Mouse (Mus musculus) lung, postnatal 0 days (tissue): ENCODE data around the gene Tomm20. TPM values are rescaled to one million over a fixed set of nuclear protein-coding genes. Genes with fewer than 3 reads are reported as not detected.

Experiments
- ATAC-seq: fragments of 200-750 bp; cut with Nextera tagmentation; 2 replicates; pipeline ENCODE4 v1.8.0; 2017; ENCODE audit warnings: moderate library complexity
- DNase-seq: peaks from one replicate; pipeline ENCODE4 v3.0.0-alpha.2; 2016; ENCODE audit warnings: low spot score
- H3K27ac ChIP-seq: fragments of 300-500 bp; sonication (generic); 2 replicates; pipeline ENCODE4 v1.5.1; 2014; ENCODE audit warnings: antibody characterized with exemption, mild to moderate bottlenecking, low read length, mixed read lengths
- H3K27me3 ChIP-seq: fragments of 300-500 bp; sonication (generic); replicated peaks from 2 replicates; pipeline ENCODE4 v1.6.1; 2014; ENCODE audit warnings: low read length, mixed read lengths; ENCODE audit not compliant: insufficient read depth
- H3K36me3 ChIP-seq: fragments of 300-500 bp; sonication (generic); 2 replicates; pipeline ENCODE4 v1.6.1; 2014; ENCODE audit warnings: low read length, mixed read lengths; ENCODE audit not compliant: insufficient read depth
- H3K4me1 ChIP-seq: fragments of 300-500 bp; sonication (generic); 2 replicates; pipeline ENCODE4 v1.6.1; 2014; ENCODE audit warnings: antibody characterized with exemption, low read depth, low read length, mixed read lengths; ENCODE audit not compliant: insufficient read depth
- H3K4me2 ChIP-seq: fragments of 300-500 bp; sonication (generic); replicated peaks from 2 replicates; pipeline ENCODE4 v1.6.1; 2014; ENCODE audit warnings: low read depth, mild to moderate bottlenecking, low read length, moderate library complexity, mixed read lengths
- H3K4me3 ChIP-seq: fragments of 300-500 bp; sonication (generic); 2 replicates; pipeline ENCODE4 v1.5.1; 2014; ENCODE audit warnings: low read depth, low read length
- H3K9ac ChIP-seq: fragments of 300-500 bp; sonication (generic); replicated peaks from 2 replicates; pipeline ENCODE4 v1.6.1; 2014; ENCODE audit warnings: low read depth, mild to moderate bottlenecking
- H3K9me3 ChIP-seq: fragments of 300-500 bp; sonication (generic); 2 replicates; pipeline ENCODE4 v1.6.1; 2016; ENCODE audit warnings: low read length, mixed read lengths
- CTCF ChIP-seq: IDR thresholded peaks from 2 replicates; pipeline ENCODE4 v1.5.1; 2016; ENCODE audit warnings: antibody characterized with exemption, mild to moderate bottlenecking
- EP300 ChIP-seq: IDR thresholded peaks from 2 replicates; pipeline ENCODE4 v1.6.1; 2016; ENCODE audit warnings: antibody characterized with exemption, mild to moderate bottlenecking, control low read depth
- WGBS: fragments of 180-500 bp; shearing (Covaris S2); extraction: QIAGEN DNeasy Blood & Tissue Kit; methylation state at CpG from one replicate; pipeline ENCODE4 v1.1.7; 2014; 5-methylcytosine and 5-hydroxymethylcytosine counted together
- polyA plus RNA-seq: library from polyadenylated mRNA; unstranded; fragments of >200 nt; fragmentation: Nextera tagmentation; extraction: Ambion mirVana; gene quantifications from 2 replicates; pipeline ENCODE4 v1.2.1, GENCODE M21; 2015

Tomm20 gene
- polyA plus RNA-seq, 1 experiment from 2014 or later, result 155 TPM

- H3K4me1 ChIP-seq, result peaks cover 21% of the 10 kb centered on the region
- H3K4me3 ChIP-seq, result no peak overlapping the region
- no peak overlapping the region for H3K4me2 ChIP-seq
- DNase-seq, result peak; percentile 53
- no peak for TF ChIP-seq EP300
- TF ChIP-seq CTCF, result no peak
- 33% methylated on average over 12 of the region's 12 CpGs for WGBS
- peak overlapping the region; percentile 45 for H3K27ac ChIP-seq
- peak; percentile 26 for ATAC-seq
- no peaks in the 10 kb centered on the region for H3K9me3 ChIP-seq
- no peaks in the 10 kb centered on the region for H3K36me3 ChIP-seq
- H3K9ac ChIP-seq, result no peak overlapping the region
- H3K27me3 ChIP-seq, result no peaks in the 10 kb centered on the region
These were observed 32.2 kb downstream of the Tomm20 start for GRCm38 (mm10) chr8:126913241-126914106.

GRCm38 (mm10) chr8:126909371-126909802, 36.3 kb downstream of the Tomm20 start:
- Histone ChIP-seq H3K36me3 (no peaks in the 10 kb centered on the region), H3K4me3 (no peak overlapping the region), H3K27ac (peak overlapping the region; percentile 62), H3K4me1 (peaks cover 8% of the 10 kb centered on the region), H3K9ac (no peak overlapping the region), H3K4me2 (no peak overlapping the region), H3K9me3 (no peaks in the 10 kb centered on the region), H3K27me3 (no peaks in the 10 kb centered on the region)
- TF ChIP-seq CTCF (no peak), EP300 (no peak)
- ATAC-seq, result peak; percentile 70
- WGBS, result 31% methylated on average over 10 of the region's 10 CpGs
- peak; percentile 84 for DNase-seq

GRCm38 (mm10) chr8:126908805-126909204, 36.8 kb downstream of the Tomm20 start:
- 68% methylated on average over 6 of the region's 6 CpGs for WGBS
- no peak overlapping the region for H3K4me3 ChIP-seq
- TF ChIP-seq CTCF (peak; percentile 36), EP300 (no peak)
- peak overlapping the region; percentile 62 for H3K27ac ChIP-seq
- peaks cover 6% of the 10 kb centered on the region for H3K4me1 ChIP-seq
- H3K27me3 ChIP-seq, result no peaks in the 10 kb centered on the region
- DNase-seq (peak; percentile 64), ATAC-seq (peak; percentile 31)
- no peaks in the 10 kb centered on the region for H3K36me3 ChIP-seq
- H3K9me3 ChIP-seq, result no peaks in the 10 kb centered on the region
- H3K4me2 ChIP-seq, result no peak overlapping the region
- no peak overlapping the region for H3K9ac ChIP-seq

- WGBS, result 56% methylated on average over 9 of the region's 9 CpGs
- no peak overlapping the region for H3K9ac ChIP-seq
- no peaks in the 10 kb centered on the region for H3K36me3 ChIP-seq
- no peaks in the 10 kb centered on the region for H3K9me3 ChIP-seq
- H3K27ac ChIP-seq, result no peak overlapping the region
- no peak for TF ChIP-seq CTCF
- no peak for TF ChIP-seq EP300
- peak; percentile 54 for ATAC-seq
- DNase-seq, result peak; percentile 56
- no peak overlapping the region for H3K4me3 ChIP-seq
- H3K4me1 ChIP-seq, result peaks cover 6% of the 10 kb centered on the region
- H3K27me3 ChIP-seq, result no peaks in the 10 kb centered on the region
- H3K4me2 ChIP-seq, result no peak overlapping the region
These were observed 37.7 kb downstream of the Tomm20 start for GRCm38 (mm10) chr8:126907968-126908367.

- ATAC-seq (no peak), DNase-seq (no peak)
- Histone ChIP-seq H3K9ac (no peak overlapping the region), H3K4me2 (no peak overlapping the region), H3K9me3 (no peaks in the 10 kb centered on the region), H3K27ac (no peak overlapping the region), H3K36me3 (no peaks in the 10 kb centered on the region), H3K4me1 (peaks cover 6% of the 10 kb centered on the region), H3K4me3 (no peak overlapping the region), H3K27me3 (no peaks in the 10 kb centered on the region)
- no peak for TF ChIP-seq EP300
- TF ChIP-seq CTCF, result 0 out of 2 replicates have a peak, but pooled peaks have one; percentile 11
- 73% methylated on average over 3 of the region's 3 CpGs for WGBS
These were observed 38.3 kb downstream of the Tomm20 start for GRCm38 (mm10) chr8:126907374-126907773.

- peaks cover 6% of the 10 kb centered on the region for H3K4me1 ChIP-seq
- H3K36me3 ChIP-seq, result no peaks in the 10 kb centered on the region
- peak; percentile 63 for TF ChIP-seq CTCF
- no peak for TF ChIP-seq EP300
- no peak overlapping the region for H3K4me3 ChIP-seq
- ATAC-seq, result no peak
- no peak for DNase-seq
- no peak overlapping the region for H3K27ac ChIP-seq
- no peaks in the 10 kb centered on the region for H3K9me3 ChIP-seq
- H3K27me3 ChIP-seq, result no peaks in the 10 kb centered on the region
- H3K9ac ChIP-seq, result no peak overlapping the region
- no peak overlapping the region for H3K4me2 ChIP-seq
- WGBS, result 95% methylated on average over 3 of the region's 3 CpGs
These were observed 40.3 kb downstream of the Tomm20 start for GRCm38 (mm10) chr8:126905387-126905786.
